Mouse (Mus musculus): Measurements from ENCODE around the gene Foxn2.

The Foxn2 gene

GRCm38 (mm10) chr17:88493551-88493950 is 53.0 kb downstream of the Foxn2 start:
- DNase-seq (ENCODE audit: low spot score in 2 of 2), result no peak

GRCm38 (mm10) chr17:88494121-88494771 is 53.7 kb downstream of the Foxn2 start:
- no peak for DNase-seq (ENCODE audit: low spot score in 2 of 2)

- no peak for DNase-seq (ENCODE audit: low spot score in 2 of 2)
Measured at GRCm38 (mm10) chr17:88494772-88495132, 54.2 kb downstream of the Foxn2 start.

- DNase-seq (ENCODE audit: low spot score in 2 of 2), result no peak
Measured at GRCm38 (mm10) chr17:88498090-88498682, 57.7 kb downstream of the Foxn2 start.

GRCm38 (mm10) chr17:88504056-88504455 is 63.5 kb downstream of the Foxn2 start:
- DNase-seq (ENCODE audit: low spot score in 2 of 2), result no peak

- no peak for DNase-seq (ENCODE audit: low spot score in 2 of 2)
Measured at GRCm38 (mm10) chr17:88505275-88505723, 64.8 kb downstream of the Foxn2 start.

GRCm38 (mm10) chr17:88505941-88506340 is 65.4 kb downstream of the Foxn2 start:
- no peak for DNase-seq (ENCODE audit: low spot score in 2 of 2)

GRCm38 (mm10) chr17:88507376-88507775 is 66.9 kb downstream of the Foxn2 start:
- no peak for DNase-seq (ENCODE audit: low spot score in 2 of 2)

- peak; percentile 71 to 78 for DNase-seq (ENCODE audit: low spot score in 2 of 2)
Measured at GRCm38 (mm10) chr17:88508846-88509508, 68.5 kb downstream of the Foxn2 start.

GRCm38 (mm10) chr17:88509999-88510398 is 69.5 kb downstream of the Foxn2 start:
- no peak for DNase-seq (ENCODE audit: low spot score in 2 of 2)

GRCm38 (mm10) chr17:88511095-88511551 is 70.6 kb downstream of the Foxn2 start:
- DNase-seq (ENCODE audit: low spot score in 2 of 2), result peak; percentile 64 to 83

- no peak for DNase-seq (ENCODE audit: low spot score in 2 of 2)
Measured at GRCm38 (mm10) chr17:88516477-88516876, 76.0 kb downstream of the Foxn2 start.

- no peak for DNase-seq (ENCODE audit: low spot score in 2 of 2)
Measured at GRCm38 (mm10) chr17:88527781-88528180, 87.3 kb downstream of the Foxn2 start.

GRCm38 (mm10) chr17:88529519-88530235 is 89.2 kb downstream of the Foxn2 start, which contains the start of gene Ppp1r21:
Gene Ppp1r21, plus strand, starts transcription at chr17:88530118.
- peak; percentile 98 to 99 for DNase-seq (ENCODE audit: low spot score in 2 of 2)

- no peak for DNase-seq (ENCODE audit: low spot score in 2 of 2)
Measured at GRCm38 (mm10) chr17:88530236-88530619, 89.7 kb downstream of the Foxn2 start.

- no peak for DNase-seq (ENCODE audit: low spot score in 2 of 2)
Measured at GRCm38 (mm10) chr17:88530667-88531066, 90.2 kb downstream of the Foxn2 start.

- no peak for DNase-seq (ENCODE audit: low spot score in 2 of 2)
Measured at GRCm38 (mm10) chr17:88531176-88531575, 90.7 kb downstream of the Foxn2 start.

- DNase-seq (ENCODE audit: low spot score in 2 of 2), result no peak
Measured at GRCm38 (mm10) chr17:88537842-88538430, 97.4 kb downstream of the Foxn2 start.

Measured in urinary bladder, postnatal 4 days (tissue).